ENCODE assay signal across 12 mouse cellular contexts in the genomic region with DNA sequence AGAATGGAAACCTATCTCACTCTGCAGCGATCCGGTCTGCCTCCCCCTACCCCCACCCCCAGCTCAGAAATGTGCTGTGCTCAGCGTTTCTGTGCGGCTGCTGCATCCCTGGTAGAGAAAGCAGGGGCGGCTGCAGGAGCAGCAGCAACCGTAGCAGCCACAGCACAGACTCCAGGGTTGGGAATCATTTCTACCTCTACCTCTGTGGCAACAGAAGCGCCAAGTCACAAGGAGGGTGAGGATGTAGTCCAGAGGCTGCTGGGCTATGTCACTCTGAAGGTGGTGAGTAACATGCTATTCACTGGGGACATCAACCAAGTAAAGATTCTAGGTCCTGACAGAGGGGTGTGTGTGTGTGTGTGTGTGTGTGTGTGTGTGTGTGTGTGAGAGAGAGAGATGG.
DNase-seq lines count a peak whose midpoint lies in the region; ATAC-seq lines count a peak whose summit lies in the region.
"Had no signal": no experiment of that assay in that cellular context is flagged by ENCODE, and none has a peak within 500 bp of the region (broad histone marks: within the 10 kb centered on the region; RNA-seq: fewer than 3 reads in every experiment).

No protein-coding gene starts in this region.

- DNase-seq in cerebellum, adult 11-12 months: peak; percentile 35
- DNase-seq in cerebellum, adult 8-10 months: no peak
- DNase-seq in midbrain, embryonic 11.5 days (ENCODE audit: low spot score, missing footprints): no peak
- DNase-seq in midbrain, embryonic 10.5 days (ENCODE audit: low spot score): no peak
- peak; percentile 46 for DNase-seq in hindbrain, embryonic 14.5 days (ENCODE audit: low spot score)
- no peak for DNase-seq in heart, postnatal 4 days
- DNase-seq in B cell, adult 2 months: no peak
- DNase-seq: adrenal gland, adult 2 months; kidney, postnatal 25 days; lung, postnatal 14 days had no signal

- H3K27me3 ChIP-seq in midbrain, embryonic 11.5 days (ENCODE audit: control insufficient read depth, insufficient read depth, low read length): no peaks in the 10 kb centered on the region
- 0 out of 2 replicates have a peak, but pooled peaks cover 6% of the 10 kb centered on the region for H3K27me3 ChIP-seq in midbrain, embryonic 10.5 days (ENCODE audit: low read depth, poor library complexity, severe bottlenecking)
- H3K27me3 ChIP-seq in hindbrain, embryonic 14.5 days (ENCODE audit: control insufficient read depth, insufficient read depth, low read length): no peaks in the 10 kb centered on the region
- no peaks in the 10 kb centered on the region for H3K27me3 ChIP-seq in neural tube, embryonic 15.5 days (replicated peaks)

- H3K4me2 ChIP-seq in midbrain, embryonic 11.5 days: no peak overlapping the region
- H3K4me2 ChIP-seq in hindbrain, embryonic 14.5 days (replicated peaks): peak overlapping the region; percentile 57
- H3K4me2 ChIP-seq in neural tube, embryonic 15.5 days: peak overlapping the region; percentile 57
- H3K4me2 ChIP-seq: limb, embryonic 13.5 days had no signal

- peak overlapping the region; percentile 18; the same call in 1 of the 2 replicates for H3K9ac ChIP-seq in midbrain, embryonic 11.5 days (ENCODE audit: low read length)
- H3K9ac ChIP-seq in hindbrain, embryonic 14.5 days: peak overlapping the region; percentile 72
- H3K9ac ChIP-seq in neural tube, embryonic 15.5 days (replicated peaks): peak overlapping the region; percentile 60
- H3K9ac ChIP-seq: limb, embryonic 13.5 days had no signal

- no peaks in the 10 kb centered on the region for H3K9me3 ChIP-seq in midbrain, embryonic 11.5 days (ENCODE audit: control insufficient read depth, low read length)
- no peaks in the 10 kb centered on the region for H3K9me3 ChIP-seq in midbrain, embryonic 10.5 days (replicated peaks)
- H3K9me3 ChIP-seq in hindbrain, embryonic 14.5 days (ENCODE audit: control insufficient read depth, low read length): no peaks in the 10 kb centered on the region
- no peaks in the 10 kb centered on the region for H3K9me3 ChIP-seq in neural tube, embryonic 15.5 days (replicated peaks)
- H3K9me3 ChIP-seq: limb, embryonic 13.5 days had no signal

- H3K27ac ChIP-seq in midbrain, embryonic 11.5 days (ENCODE audit: low read depth, low read length): no peak overlapping the region
- H3K27ac ChIP-seq in midbrain, embryonic 10.5 days (replicated peaks): no peak overlapping the region; the same call in 1 of the 2 replicates
- H3K27ac ChIP-seq in hindbrain, embryonic 14.5 days: peak overlapping the region; percentile 95
- H3K27ac ChIP-seq in neural tube, embryonic 15.5 days (replicated peaks): peak overlapping the region; percentile 92
- H3K27ac ChIP-seq: limb, embryonic 13.5 days had no signal

- H3K4me1 ChIP-seq in midbrain, embryonic 11.5 days (ENCODE audit: control insufficient read depth, insufficient read depth, low read length): no peaks in the 10 kb centered on the region
- H3K4me1 ChIP-seq in midbrain, embryonic 10.5 days: peaks cover 13% of the 10 kb centered on the region
- peaks cover 12% of the 10 kb centered on the region for H3K4me1 ChIP-seq in hindbrain, embryonic 14.5 days (replicated peaks; ENCODE audit: control insufficient read depth, insufficient read depth, low read length)
- peaks cover 35% of the 10 kb centered on the region for H3K4me1 ChIP-seq in neural tube, embryonic 15.5 days
- H3K4me1 ChIP-seq: limb, embryonic 13.5 days had no signal

- H3K36me3 ChIP-seq in midbrain, embryonic 11.5 days (ENCODE audit: control insufficient read depth, insufficient read depth, low read length): no peaks in the 10 kb centered on the region
- H3K36me3 ChIP-seq in midbrain, embryonic 10.5 days: no peaks in the 10 kb centered on the region
- no peaks in the 10 kb centered on the region for H3K36me3 ChIP-seq in hindbrain, embryonic 14.5 days (replicated peaks; ENCODE audit: control insufficient read depth, insufficient read depth)
- no peaks in the 10 kb centered on the region for H3K36me3 ChIP-seq in neural tube, embryonic 15.5 days
- H3K36me3 ChIP-seq: limb, embryonic 13.5 days had no signal

- ATAC-seq in midbrain, embryonic 11.5 days (ENCODE audit: low FRiP score): no peak
- peak; percentile 79 for ATAC-seq in hindbrain, embryonic 14.5 days (ENCODE audit: low FRiP score)
- peak; percentile 86 for ATAC-seq in neural tube, embryonic 15.5 days (ENCODE audit: low FRiP score)

- 68% methylated on average over 7 of the region's 7 CpGs for WGBS in midbrain, embryonic 11.5 days
- WGBS in midbrain, embryonic 10.5 days: 69% methylated on average over 7 of the region's 7 CpGs
- 34% methylated on average over 7 of the region's 7 CpGs for WGBS in hindbrain, embryonic 14.5 days
- WGBS in neural tube, embryonic 15.5 days: 19% methylated on average over 7 of the region's 7 CpGs

- H3K4me3 ChIP-seq in midbrain, embryonic 11.5 days (ENCODE audit: low read depth, low read length): no peak overlapping the region
- no peak overlapping the region for H3K4me3 ChIP-seq in midbrain, embryonic 10.5 days
- peak overlapping the region; percentile 39 for H3K4me3 ChIP-seq in hindbrain, embryonic 14.5 days (replicated peaks; ENCODE audit: low read length)
- H3K4me3 ChIP-seq in neural tube, embryonic 15.5 days (replicated peaks): peak overlapping the region; percentile 44
- H3K4me3 ChIP-seq: limb, embryonic 13.5 days had no signal

Comparison
In these comparisons a context has a peak if more than half of its experiments do, and no peak if none do; other contexts are left out.
1. DNase-seq: peak in cerebellum, adult 11-12 months (single experiment) and hindbrain, embryonic 14.5 days (single experiment); none in cerebellum, adult 8-10 months (single experiment), midbrain, embryonic 11.5 days (single experiment), midbrain, embryonic 10.5 days (single experiment), heart, postnatal 4 days (single experiment) and B cell, adult 2 months (0 of 2).
2. H3K27ac ChIP-seq: peak in hindbrain, embryonic 14.5 days (single experiment) and neural tube, embryonic 15.5 days (single experiment); none in midbrain, embryonic 11.5 days (single experiment) and midbrain, embryonic 10.5 days (single experiment).
3. H3K4me3 ChIP-seq: peak in hindbrain, embryonic 14.5 days (single experiment) and neural tube, embryonic 15.5 days (single experiment); none in midbrain, embryonic 11.5 days (single experiment) and midbrain, embryonic 10.5 days (single experiment).
4. H3K9ac ChIP-seq: peak in every context shown above with its lines; median percentile 72 in hindbrain, embryonic 14.5 days; 60 in neural tube, embryonic 15.5 days; 18 in midbrain, embryonic 11.5 days.